Mouse (Mus musculus) frontal cortex, postnatal 25 days (tissue): ENCODE measurements around the gene P2ry6.

Experiments
- DNase-seq, 2 experiments: peaks; one replicate each; pipeline ENCODE4 v3.0.0; 2022; ENCODE audit warnings: low spot score in 2 of 2

Gene P2ry6

GRCm38 (mm10) chr7:100974135-100974903, at the start of gene P2ry6:
P2ry6 (minus strand) TSS chr7:100974649.
- no peak for DNase-seq

DNA sequence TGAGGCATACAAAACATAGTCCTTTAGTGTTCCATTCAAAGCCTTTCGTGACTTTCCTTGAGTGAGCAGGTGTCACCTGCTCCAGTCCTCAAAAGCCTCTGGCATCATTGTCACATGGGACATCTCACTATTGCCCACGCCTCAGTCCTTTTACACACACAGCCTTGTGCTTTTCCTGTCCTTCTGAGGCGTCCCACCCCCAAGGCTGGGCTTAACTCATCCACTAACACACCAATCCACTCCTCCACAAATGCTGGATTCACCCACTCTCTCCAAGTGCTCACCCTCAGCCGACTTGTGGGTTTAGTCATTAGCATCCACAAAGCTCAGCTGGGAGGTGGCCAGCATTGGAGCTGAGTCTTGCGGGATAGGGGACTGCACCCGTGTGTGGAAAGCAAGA, 43.0 kb upstream of the P2ry6 start:
- peak in 1 of 2 experiments; percentile 4 for DNase-seq

DNA sequence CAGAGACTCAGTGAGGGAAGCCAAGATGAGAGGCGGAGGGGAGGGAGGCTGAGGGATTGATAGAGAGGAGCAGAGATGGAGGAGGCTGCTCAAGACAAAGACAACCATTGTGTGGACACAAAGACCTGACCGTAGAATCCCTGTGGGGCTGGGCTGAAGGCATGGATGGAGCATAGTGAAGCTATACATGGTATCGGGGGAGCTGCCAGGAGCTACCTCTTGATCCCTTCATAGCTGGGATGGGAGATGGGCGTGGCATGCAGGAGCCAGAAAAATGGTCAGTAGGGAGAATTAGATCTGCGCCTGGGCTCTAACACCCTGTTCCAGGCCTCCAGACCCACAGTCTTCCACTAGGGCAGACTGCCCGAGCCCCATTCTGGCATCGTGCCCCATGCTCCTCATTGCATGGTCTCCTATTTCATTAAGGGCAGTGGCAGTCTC, 42.6 kb upstream of the P2ry6 start:
- no peak for DNase-seq

- DNase-seq: no peak
Observed at GRCm38 (mm10) chr7:101014985-101015384, 40.5 kb upstream of the P2ry6 start.

DNA sequence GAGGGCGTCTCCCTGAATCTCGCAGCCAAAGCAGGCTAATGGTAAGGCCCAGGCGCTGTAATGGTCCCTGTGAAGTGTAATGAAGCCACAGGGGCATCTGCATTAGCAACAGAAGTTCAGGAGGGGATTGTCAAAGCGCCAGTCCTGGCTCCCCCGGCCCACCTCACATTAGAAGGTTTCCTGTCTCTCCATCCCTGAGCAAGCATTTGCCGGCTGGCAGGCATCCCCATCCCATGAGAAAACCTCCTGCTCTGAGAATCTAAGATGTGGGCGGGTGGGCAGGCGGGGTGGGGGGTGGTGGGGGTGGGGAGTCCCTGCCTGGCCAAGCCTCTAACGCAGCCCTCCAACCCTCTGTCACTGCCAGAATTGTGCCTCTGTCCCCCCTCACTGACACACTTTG, 39.6 kb upstream of the P2ry6 start:
- DNase-seq: no peak

DNA sequence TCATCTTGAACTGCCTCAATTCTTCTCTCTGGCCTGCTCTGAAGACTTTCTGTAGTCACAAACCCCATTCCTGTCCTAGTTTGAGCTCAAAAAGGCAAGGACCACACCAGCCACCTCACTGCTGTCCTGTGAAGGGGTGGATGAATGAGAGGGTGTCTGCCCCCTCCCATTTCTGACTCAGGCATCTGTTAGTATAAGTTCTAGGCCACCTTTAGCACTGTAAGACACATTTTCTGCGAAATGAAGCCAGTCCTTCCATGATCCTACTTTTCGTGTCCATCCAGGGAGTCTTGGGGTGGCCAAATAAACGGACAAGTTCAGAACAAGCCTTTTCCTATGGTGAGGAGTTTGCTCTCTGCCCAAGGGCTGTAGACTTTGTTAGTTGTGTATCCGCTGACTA, 38.1 kb upstream of the P2ry6 start, which contains the start of gene P2ry2:
P2ry2 (minus strand) TSS at position 326 of the 400 bp plus-strand sequence.
- no peak for DNase-seq

DNA sequence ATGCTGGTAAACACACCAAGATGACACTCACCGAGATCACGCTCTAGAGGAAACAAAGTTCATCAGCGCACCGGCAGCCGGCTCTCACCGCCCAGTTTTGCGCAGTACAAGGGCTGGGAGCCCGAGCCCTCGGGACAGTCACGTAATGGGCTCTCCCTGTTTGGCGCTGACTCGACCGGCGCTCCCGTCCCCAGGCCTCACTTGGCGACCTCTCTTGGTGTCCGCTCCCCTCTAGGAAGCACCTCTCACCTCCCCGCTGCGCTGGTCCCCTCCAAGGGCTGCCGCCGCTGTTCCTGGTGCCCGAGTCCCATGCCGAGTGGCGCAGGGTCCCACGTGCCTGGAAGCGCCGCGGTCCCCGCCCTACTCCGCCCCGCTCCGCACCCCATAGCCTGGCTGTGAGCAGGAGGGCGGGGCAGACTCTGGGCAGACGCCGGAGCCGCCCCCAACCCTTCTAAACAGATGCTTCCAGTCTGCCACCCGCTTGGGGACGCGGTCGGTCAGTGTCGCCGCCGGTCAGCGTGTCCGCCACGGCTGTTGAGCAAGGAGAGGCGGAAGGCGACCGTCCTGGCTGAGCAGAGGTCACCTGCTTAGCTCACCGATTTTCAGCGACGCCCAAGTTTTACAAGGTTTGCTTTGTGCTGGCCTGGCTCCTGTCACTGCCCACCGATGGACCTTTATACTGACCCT, 37.4 kb upstream of the P2ry6 start:
- DNase-seq: no peak

GRCm38 (mm10) chr7:101010741-101011140, 36.3 kb upstream of the P2ry6 start:
- DNase-seq: no peak

DNA sequence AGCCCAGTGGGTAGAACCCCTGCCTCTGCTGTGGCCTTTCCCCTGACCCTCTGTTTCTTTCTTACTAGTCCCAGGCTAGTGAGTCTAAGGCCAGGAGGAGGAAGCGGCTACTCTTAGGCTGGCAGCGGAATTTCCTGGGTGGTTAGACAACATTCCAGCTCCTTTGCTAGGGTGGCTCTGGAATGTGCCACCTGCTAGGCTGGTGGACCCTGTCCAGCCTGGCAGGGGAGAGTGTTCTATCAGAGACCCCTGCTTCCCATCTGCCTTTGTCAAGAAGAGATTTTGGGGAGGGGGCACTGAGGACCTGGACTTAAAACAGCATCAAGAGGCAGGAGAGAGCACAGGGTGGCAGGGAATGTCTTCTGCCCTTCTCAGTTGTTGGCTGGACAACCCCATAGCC, 31.8 kb upstream of the P2ry6 start:
- no peak for DNase-seq

DNA sequence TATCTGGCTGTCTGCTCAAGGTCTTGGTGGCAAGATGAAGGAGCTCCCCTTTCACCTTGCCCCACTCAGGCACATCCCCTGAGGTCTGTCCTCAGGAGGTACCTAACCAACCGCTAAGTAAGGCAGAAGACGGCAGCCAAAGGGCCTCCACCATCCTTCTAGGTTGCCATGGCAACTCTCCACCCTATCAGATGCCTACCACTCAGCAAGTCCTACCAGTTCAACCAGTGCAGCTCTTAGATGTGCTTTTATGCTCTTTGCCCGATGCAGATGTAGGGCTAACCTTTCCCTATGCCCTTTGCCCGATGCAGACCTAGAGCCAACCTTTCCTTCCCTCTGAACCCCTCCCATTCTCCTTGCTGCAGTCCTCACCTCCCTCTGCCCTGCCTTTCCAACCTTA, 30.7 kb upstream of the P2ry6 start:
- no peak for DNase-seq

DNA sequence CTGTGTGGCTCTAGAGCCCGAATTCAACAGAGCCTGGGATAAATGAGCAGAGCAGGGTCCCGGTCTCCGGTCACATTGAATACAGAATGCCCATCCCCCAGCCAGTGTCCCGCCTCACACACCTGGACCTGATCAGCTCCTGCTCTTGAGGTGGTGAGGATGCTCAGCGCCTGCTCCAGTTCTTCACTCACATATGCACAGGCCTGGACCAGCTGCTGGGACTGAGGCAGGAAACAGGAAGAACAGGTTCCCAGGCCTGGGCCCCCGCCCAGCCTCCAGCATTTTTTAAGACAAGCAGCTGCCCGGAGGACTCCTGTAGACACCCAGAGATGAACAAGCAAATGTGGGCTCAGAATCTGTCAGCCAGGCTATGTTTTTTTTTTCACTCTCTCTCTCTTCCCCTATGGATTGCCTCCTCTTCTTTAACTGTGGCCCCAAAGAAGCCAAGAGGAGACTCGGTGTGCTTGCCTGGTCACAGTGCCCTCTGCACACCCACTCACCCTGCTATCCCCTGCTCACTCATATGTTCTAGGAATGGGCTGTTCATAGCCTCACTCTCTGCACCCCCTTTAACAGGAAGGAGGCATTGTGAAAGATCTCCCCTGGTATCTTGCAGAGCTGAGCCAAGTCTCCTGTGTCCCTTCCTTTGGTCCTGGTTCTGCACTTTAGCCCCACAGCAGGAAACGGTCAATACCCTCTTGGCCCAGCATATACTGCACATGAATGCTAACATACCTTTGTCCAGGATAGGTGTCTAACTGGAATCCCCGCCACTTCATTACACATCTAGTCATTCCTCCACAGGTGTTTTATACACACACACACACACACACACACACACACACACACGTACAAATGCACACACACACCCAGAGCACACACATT, 29.2 kb upstream of the P2ry6 start:
- no peak for DNase-seq

DNA sequence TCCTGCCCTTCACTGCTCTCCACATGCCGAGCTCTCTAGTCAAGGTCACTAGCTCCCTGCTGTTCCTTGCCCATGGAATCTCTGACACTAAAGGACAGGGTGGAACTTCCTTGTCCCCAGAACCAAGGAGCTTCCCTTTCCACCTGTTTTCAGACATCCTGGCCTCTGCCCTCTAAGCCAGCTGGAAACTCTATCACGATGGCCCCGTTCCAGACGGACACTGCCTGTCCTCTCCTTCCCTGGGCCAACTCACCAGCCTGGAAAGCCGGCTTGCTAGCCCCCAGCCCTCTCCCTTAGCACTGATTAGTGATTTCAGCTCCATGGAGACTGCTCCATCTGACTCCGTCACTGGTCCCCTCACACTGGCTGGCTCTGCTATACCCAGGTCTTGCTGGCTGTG, 27.8 kb upstream of the P2ry6 start:
- no peak for DNase-seq

GRCm38 (mm10) chr7:100999623-101000022, 25.2 kb upstream of the P2ry6 start:
- DNase-seq: no peak

- DNase-seq: no peak
Observed at GRCm38 (mm10) chr7:100998578-100998960, 24.1 kb upstream of the P2ry6 start.

DNA sequence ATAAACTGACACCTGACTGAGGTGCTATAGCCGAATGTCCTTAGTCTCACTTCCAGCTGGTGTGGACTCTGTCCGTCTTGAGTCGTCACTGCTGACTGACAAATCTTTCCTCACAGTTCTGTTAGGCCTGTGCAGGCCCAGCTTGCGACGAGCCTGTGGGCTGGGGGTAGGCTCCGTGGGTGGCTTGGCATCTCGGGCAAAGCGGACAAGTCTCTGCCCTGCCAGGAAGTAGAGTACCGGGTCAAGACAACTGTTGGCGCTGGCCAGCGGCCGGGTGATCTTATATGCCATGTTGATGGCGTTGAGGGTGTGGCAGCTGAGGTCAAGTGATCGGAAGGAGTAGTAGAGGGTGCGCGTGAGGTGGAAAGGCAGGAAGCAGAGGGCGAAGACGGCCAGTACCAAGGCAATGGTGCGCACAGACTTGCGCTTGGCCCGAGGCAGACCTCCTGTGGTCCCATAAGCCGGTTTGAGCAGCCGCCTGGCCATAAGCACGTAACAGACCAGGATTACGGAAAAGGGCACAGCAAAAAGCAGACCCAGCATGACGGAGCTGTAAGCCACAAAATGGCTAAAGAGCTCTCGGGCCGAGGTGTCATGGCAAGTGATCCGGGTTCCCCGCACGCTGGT, 23.6 kb upstream of the P2ry6 start:
- no peak for DNase-seq

DNA sequence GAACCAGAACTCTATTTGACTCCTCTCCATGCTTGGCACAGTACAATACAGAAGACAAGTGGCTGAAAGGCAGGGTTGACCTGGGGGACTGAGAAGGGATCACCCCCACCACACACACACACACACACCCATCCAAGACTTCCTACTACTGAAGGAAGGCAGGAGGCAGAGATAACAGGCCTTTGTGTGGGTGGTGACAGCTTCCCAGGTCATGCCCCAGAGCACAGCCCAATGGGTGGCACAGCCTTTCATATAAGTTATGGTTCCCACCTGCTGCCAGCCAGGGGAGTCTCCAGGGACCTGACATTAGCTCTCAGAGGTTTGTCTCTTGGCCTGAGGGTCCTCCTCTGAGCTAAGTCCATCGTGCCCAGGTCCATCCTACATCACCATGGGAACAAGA, 22.8 kb upstream of the P2ry6 start:
- DNase-seq: no peak

GRCm38 (mm10) chr7:100995951-100996350, 21.5 kb upstream of the P2ry6 start:
- DNase-seq: no peak

DNA sequence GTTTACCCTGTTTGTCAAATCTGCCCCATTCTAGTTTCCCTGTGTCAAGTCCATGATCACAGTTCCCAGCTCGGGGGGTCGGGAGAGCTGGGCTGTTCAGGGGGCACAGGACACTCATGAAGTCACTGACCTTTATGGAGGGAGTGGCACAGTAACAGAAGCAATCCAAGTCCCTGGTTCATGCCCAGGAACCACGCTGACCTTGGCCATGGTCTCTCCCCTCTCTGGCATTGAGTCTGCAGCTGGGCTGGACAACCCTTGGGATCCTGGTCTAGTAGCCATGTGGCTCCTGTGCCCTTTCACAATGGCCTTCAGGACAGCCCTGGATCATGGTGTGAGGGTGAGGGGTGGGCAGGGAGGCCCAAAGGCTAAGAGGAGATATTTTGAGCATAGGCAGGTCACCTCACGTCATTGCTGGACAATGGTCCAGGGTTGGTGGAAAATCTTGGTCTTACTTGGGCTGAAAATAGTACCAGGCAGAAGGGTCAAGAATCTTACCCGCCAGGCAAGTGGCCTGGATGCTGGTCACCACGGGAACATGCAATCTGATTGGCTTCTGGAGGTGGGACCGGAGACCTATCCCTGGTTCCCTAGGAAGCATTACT, 20.9 kb upstream of the P2ry6 start:
- no peak for DNase-seq

DNA sequence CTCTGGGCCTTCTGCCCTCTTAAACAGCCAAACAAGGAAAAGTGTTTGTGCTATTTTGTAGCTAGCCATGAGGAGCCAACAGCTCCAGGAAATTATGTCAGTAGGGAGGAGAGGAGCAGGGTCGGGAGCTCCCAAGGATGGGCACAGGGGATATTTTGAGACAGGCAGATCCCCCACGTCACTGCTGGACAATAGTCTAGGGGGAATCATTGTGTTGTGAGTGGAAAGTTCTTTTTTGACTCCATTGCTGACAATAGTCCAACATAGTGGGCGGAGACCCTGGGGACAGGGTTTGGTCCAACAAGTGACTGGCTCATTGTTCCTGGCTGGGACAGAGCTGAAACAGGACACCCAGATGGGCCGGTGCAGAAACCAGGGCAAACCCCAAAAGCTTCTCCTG, 18.7 kb upstream of the P2ry6 start:
- DNase-seq: no peak

- no peak for DNase-seq
Observed at GRCm38 (mm10) chr7:100991972-100992371, 17.5 kb upstream of the P2ry6 start.

GRCm38 (mm10) chr7:100990636-100991311, 16.3 kb upstream of the P2ry6 start:
- no peak for DNase-seq
